Mouse (Mus musculus) layer of hippocampus, adult 9-10 months (tissue): ENCODE data around the gene Gm3269.
"Not testable (repeated sequence)": the region's sequence is repeated elsewhere in the genome, so short reads cannot be mapped to it uniquely, and the experiment has no call there.

Experiments used
- DNase-seq: peaks from one replicate; pipeline ENCODE4 v3.0.0; 2022; ENCODE audit warnings: low spot score

Gm3269 gene

GRCm38 (mm10) chr14:4837806-4838205, at the start of gene Gm3269:
TSS of gene Gm3269 (plus strand) at chr14:4838106.
- DNase-seq: not testable (repeated sequence)

GRCm38 (mm10) chr14:4806421-4806820, 31.5 kb upstream of the Gm3269 start:
- DNase-seq: not testable (repeated sequence)

- DNase-seq: not testable (repeated sequence)
Measured at GRCm38 (mm10) chr14:4821950-4822349, 16.0 kb upstream of the Gm3269 start.

GRCm38 (mm10) chr14:4855299-4855980, 17.5 kb downstream of the Gm3269 start, which contains the start of gene Gm3264:
TSS of gene Gm3264 (plus strand) at chr14:4855576.
- DNase-seq: not testable (repeated sequence)

- not testable (repeated sequence) for DNase-seq
Measured at GRCm38 (mm10) chr14:4892116-4892515, 54.2 kb downstream of the Gm3269 start, which contains the start of gene Gm3278. TSS of gene Gm3278 (plus strand) at chr14:4892416.
